Mouse (Mus musculus) heart, adult 8-10 months (tissue): ENCODE measurements around the gene Zfp988. TPM values are rescaled to one million over a fixed set of nuclear protein-coding genes. Genes with fewer than 3 reads are reported as not detected.
"Not testable (repeated sequence)": the region's sequence is repeated elsewhere in the genome, so short reads cannot be mapped to it uniquely, and the experiment has no call there.

ENCODE experiments used
- DNase-seq: peaks from one replicate; pipeline ENCODE4 v3.0.0; 2022; ENCODE audit warnings: low spot score
- total RNA-seq, 4 experiments: library from RNA; stranded (reverse); gene quantifications; 2 replicates each; pipeline ENCODE4 v1.2.4; 2022

Zfp988 gene
- not detected for total RNA-seq

GRCm38 (mm10) chr4:147305436-147305835 is at the start of gene Zfp988:
Zfp988 (plus strand) TSS chr4:147305674.
- not testable (repeated sequence) for DNase-seq

- DNase-seq: not testable (repeated sequence)
Measured at GRCm38 (mm10) chr4:147262708-147263107, 42.8 kb upstream of the Zfp988 start.

DNA sequence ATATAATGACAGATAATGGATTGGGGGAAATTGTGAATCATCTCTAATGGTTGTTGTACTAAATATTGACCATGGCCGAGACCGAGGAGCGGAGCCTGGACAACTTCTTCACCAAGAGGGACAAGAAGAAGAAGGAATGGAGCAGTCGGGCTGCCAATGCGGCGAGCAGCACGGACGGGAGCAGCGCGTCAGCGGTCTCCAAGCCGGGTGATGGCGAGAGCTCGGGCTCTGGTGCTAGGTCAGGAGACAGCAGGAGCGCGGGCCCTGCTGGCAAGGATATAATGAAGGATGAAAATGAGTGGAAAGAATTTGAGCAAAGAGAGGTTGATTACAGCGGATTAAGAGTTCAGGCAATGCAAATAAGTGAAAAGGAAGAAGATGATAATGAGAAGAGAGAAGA is 38.2 kb upstream of the Zfp988 start:
- DNase-seq: not testable (repeated sequence)

- DNase-seq: not testable (repeated sequence)
Measured at GRCm38 (mm10) chr4:147268735-147269134, 36.7 kb upstream of the Zfp988 start.

DNA sequence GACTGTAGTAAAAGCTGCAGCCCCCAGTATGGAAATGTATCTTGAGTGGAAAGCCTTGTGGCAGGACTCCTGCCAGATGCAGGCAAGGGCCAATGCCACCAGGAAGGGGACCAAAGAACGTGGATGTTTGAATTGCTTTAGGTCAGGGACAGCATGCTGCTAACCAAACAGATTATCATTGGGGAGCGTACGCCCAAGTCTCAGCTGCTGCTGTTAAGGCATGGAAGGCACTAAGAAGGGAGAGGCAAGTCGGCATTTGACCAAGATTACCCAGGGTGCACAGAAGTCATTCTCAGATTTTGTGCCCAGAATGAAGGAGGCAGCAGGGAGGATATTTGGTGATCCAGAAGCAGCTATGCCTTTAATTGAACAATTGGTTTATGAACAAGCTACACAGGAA is 35.4 kb upstream of the Zfp988 start:
- DNase-seq: not testable (repeated sequence)

- not testable (repeated sequence) for DNase-seq
Measured at GRCm38 (mm10) chr4:147271601-147272000, 33.9 kb upstream of the Zfp988 start.

- not testable (repeated sequence) for DNase-seq
Measured at GRCm38 (mm10) chr4:147275021-147275772, 30.3 kb upstream of the Zfp988 start.

GRCm38 (mm10) chr4:147275773-147276140 is 29.7 kb upstream of the Zfp988 start:
- DNase-seq: not testable (repeated sequence)

DNA sequence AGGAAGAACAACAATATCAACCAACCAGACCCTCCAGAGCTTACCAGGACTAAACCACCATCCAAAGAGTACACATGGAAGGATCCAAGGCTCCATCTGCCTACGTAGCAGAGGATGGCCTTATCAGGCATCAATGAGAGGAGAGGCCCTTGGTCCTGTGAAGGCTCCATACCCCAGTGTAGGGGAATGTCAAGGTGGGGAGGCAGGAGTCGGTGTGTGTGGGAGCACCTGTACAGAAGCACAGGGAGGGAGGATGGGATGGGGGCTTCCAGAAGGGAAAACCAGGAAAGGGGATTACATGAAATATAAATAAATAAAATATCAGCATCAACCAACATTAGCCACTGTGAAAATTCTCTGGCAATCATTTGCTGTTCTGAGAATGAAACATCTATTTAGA is 25.1 kb upstream of the Zfp988 start:
- DNase-seq: not testable (repeated sequence)

- DNase-seq: not testable (repeated sequence)
Measured at GRCm38 (mm10) chr4:147298585-147298984, 6.9 kb upstream of the Zfp988 start.

GRCm38 (mm10) chr4:147302375-147302774 is 3.1 kb upstream of the Zfp988 start:
- DNase-seq: not testable (repeated sequence)

DNA sequence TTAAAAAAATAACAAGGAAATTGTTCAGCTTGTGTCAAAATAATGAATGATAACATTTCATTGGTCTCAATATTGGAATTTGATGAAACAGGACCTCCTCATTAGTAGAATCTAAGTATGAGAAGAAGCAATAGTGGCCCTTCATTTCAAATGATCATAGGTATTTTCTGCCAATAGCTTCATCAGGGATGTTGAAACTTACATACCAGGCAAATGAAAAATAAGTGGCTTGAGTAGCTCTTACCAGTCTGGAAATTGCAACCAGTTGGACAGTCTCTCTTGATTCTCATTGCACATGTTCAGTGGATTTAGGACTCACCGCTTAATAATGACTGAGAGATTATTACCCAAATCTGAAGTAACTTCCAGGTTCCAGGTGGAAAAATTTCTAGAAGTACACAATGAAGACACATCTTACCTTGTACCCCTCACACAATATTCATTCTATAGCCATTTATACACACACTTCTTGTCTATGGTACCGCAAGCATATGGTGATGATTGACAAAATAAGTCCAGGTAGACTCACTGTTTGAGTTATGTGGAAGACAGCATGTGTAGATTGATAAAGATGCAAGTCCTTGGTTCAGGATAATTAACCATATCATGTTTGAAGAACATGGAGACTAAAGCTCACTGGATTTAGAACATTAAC is 29.7 kb downstream of the Zfp988 start:
- not testable (repeated sequence) for DNase-seq

DNA sequence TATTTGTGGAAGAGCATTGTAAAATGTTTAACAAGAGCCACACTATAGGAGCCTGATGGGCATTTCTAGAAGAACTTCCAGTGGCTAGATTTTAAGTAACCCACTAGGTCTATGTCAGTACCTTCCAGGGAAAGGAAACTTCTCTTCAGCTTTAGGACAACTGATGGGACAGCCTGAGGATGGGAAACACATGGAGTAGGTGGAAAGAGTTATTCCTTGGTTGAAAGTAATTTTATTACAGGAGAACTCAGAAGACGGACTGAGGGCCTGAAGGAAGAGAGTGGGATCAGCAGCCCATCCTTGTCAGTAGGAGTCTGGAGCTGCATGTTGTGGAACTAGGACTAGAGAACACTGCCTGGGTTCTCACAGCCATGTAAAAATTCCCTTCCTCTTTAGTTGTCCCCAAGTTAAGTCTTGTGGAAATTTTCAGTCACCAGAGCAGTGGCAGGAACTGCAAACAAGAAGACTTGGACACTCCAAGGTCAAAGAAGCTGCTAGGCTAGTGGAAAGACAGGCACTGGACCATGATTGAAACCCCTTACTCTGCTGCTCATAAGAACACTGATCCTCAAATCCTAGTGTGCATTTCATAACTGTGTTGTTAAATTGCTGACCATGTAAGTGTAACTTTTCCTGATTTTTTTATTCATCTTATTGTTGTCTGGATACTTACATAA is 30.4 kb downstream of the Zfp988 start:
- not testable (repeated sequence) for DNase-seq

GRCm38 (mm10) chr4:147336368-147337195 is 31.1 kb downstream of the Zfp988 start:
- not testable (repeated sequence) for DNase-seq

DNA sequence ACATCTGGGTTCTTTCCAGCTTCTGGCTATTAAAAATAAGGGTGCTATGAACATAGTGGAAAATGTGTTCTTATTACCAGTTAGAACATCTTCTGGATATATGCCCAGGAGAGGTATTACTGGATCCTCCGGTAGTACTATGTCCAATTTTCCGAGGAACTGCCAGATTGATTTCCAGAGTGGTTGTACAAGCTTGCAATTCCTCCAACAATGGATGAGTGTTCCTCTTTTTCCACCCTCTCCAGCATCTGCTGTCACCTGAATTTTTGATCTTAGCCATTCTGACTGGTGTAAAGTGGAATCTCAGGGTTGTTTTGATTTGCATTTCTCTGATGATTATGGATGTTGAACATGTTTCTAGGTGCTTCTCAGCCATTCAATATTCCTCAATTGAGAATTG is 32.0 kb downstream of the Zfp988 start:
- DNase-seq: not testable (repeated sequence)

DNA sequence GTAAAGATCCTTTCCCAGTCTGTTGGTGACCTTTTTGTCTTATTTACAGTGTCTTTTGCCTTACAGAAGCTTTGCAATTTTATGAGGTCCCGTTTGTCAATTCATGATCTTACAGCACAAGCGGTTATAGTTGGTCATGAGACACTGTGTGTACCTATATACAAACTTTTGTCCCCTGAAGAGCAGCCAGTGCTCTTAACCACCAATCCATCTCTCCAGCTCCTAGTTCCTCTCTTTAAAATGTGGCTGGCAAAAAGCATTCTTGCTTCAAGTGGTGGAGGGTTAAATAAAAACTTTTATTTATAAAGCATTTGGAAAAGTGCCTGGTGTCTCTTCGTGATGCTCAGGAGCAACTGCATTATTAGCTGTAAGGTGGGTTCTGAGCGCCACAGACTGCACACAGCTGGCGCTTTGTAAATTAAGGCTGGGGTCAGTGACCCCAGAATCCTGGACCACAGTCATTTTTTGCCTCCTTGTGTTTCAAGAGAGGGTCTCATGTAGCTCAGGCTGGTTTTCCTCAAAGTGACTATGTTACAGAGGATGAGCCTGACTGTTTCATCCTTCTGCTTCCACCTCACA is 32.6 kb downstream of the Zfp988 start:
- DNase-seq: no peak

GRCm38 (mm10) chr4:147338706-147339105 is 33.2 kb downstream of the Zfp988 start:
- not testable (repeated sequence) for DNase-seq

GRCm38 (mm10) chr4:147339601-147340219 is 34.2 kb downstream of the Zfp988 start:
- not testable (repeated sequence) for DNase-seq

DNA sequence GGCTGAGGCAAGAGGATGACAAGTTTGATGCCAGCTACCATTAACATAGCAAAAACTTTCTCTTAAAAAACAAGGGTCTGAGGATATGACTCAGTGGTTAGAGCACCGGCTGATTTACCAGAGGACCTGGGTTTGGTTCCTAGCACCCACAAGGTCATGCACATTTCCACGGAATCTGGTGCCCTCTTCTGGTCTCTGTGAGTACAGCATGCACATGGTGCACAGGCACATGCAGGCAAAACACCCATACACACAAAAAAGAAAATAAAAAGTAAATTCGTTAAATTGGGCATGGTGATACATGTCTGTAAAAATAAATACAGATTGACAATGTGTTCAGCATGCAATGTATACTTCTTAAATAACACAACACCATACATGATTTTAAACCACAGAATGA is 34.8 kb downstream of the Zfp988 start:
- not testable (repeated sequence) for DNase-seq

- DNase-seq: not testable (repeated sequence)
Measured at GRCm38 (mm10) chr4:147340876-147341275, 35.4 kb downstream of the Zfp988 start.
